Mouse (Mus musculus) cerebellum, adult 2 months (tissue): ENCODE results near the gene Pkhd1.

ENCODE experiments used
- CTCF ChIP-seq: fragments of 200-500 bp; IDR thresholded peaks from 2 replicates; pipeline ENCODE4 v1.5.1; 2011; ENCODE audit warnings: low read depth, mild to moderate bottlenecking, control low read depth, low read length, moderate library complexity, borderline replicate concordance; ENCODE audit not compliant: insufficient read depth
- POLR2A ChIP-seq: fragments of 200-500 bp; IDR thresholded peaks from 2 replicates; pipeline ENCODE4 v1.6.1; 2011; ENCODE audit warnings: low read length, control low read depth, borderline replicate concordance; ENCODE audit not compliant: insufficient read depth

GRCm38 (mm10) chr1:20216681-20217080 is 401.2 kb downstream of the Pkhd1 start:
- TF ChIP-seq CTCF (no peak), POLR2A (no peak)
